Mouse (Mus musculus): ENCODE results near the gene Tmprss6. TPM values are rescaled to one million over a fixed set of nuclear protein-coding genes. Genes with fewer than 3 reads are reported as not detected.
A peak's percentile ranks its signal among the peaks of the same experiment; 100 is the strongest.

Gene Tmprss6
- polyA plus RNA-seq, 2 experiments from 2014 or later = not detected

DNA sequence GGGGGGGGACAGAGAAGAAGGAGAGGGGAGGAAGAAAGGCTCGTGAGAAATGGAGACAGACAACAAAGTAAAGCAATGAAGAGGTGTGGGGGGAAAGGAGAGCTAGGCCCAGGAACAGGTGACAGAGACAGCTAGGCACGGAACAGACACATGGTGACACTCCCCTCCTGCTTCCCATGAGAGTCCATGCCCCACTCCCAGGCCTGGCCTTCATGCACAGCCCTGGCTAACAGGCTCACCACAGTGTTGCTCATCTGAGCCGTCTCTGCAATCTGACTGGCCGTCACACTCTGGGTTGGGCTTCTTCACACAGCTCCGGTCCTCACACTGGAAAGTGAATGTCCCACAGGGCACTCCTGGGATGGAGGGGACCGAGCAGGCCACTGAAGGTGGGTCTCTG, 24.6 kb downstream of the Tmprss6 start:
- ATAC-seq = no peak

DNA sequence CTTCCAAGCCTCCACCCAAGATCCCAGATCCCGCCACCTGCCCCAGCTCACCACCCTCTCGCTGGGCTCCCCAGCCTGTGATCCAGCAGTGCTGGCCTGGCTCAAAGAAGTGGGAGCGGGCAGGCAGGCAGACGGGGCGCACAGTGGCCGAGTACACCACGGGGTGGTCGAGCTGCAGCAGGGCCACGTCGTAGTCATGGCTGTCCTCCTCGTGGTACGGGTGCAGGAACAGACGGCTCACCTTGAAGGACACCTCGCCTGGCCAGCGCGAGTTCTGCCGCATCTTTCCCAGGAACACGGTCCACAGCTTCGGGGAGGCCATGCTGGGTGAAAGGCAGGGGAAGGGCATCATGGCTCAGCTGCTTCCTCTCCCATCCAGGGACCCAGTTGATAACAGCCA, 26.2 kb downstream of the Tmprss6 start:
- ATAC-seq = no peak

DNA sequence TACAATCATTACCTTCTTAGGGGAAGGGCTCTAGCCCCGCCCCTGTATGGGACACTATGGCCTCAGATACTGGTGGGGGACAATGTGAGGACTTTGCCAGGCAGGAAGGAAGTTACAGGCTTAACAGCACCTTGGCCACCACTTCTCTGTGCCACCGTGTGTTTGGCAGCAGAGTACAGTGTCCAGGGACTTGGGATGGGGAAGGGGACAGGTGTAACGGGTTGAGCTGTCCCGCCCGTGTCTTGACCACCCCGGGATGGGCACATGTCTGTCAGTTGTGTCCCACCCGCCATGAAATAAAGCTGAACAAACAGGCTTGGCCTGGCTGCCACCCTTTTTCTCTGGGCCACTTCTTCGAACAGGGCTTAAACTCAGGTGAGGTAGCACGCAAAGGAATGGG, 29.5 kb downstream of the Tmprss6 start:
- no peak for ATAC-seq

DNA sequence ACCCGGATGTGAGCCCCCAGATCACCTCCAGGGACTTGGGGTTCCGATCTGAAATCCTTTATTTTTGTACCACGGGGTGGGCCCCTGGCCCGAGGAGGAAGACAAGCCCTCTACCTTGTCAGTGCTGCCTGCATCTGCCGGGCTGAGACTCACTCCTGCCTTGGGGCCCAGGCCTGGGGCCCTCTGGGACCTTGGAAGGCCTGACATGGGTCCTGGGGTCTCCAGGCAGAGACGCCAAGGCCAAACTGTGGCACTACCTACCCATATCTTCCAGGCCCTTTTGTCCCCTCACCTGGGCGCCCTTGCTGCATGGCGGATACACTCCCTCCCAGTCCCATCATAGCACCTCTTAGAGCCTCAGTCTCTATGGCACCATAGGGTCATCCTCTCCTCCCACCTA, 29.9 kb downstream of the Tmprss6 start:
- no peak for ATAC-seq

DNA sequence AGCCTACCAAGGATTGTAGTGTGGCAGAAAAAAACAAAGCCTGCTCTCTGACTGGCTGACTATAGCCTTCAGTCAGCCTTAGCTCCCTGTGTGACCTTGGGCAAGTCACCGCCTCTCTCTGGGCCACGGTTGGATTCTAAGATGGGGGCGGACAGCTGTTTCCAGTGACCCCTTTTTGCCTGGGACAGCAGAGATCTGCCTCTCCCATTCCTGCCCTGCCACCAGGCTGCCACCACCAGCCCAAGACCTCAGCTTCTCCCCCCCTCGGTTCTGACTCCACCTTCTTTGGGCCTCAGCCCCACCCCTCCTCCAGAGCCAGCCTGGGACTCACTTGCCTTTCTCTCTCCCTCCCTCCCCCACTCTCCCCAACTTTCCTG, 30.4 kb downstream of the Tmprss6 start:
- no peak for ATAC-seq

DNA sequence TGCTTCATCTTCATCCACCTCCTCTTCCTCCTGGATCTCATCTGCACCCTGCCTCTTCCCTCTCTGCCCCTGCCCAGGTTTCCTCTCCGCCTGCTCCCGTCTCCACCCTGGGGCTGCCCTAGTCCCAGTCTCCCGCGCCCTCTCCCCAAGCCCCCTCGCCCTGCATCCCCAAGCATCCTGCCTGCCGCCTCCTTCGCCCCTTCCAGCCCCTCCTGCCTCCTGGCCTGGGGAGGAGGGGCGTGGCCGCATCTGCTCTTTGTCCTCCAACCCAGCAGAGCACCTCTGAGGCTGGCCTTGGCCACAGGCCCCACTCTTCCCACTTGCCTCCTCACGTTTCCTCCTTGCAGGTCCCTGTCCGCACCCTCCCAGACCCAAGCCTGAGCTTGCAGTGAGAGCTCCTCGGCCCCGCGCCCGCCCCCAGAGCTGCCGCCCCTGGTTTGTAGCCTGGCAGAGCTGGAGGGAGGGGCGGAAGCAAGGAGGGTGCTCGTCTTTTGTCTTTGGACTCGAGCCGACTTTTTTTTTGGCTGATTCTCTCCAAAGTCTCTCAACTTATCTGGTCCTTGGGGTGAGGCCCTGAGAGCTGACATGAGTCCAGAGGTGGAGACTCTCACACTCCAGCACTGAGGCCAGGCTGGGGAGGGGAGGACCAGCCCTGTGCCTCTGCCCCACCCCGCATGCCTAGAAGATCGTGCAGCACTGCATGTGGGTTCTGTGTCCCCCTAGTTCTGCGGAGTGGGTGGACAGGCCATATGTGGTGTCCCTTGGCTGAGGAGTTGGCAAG, 31.0 kb downstream of the Tmprss6 start:
- no peak for ATAC-seq

DNA sequence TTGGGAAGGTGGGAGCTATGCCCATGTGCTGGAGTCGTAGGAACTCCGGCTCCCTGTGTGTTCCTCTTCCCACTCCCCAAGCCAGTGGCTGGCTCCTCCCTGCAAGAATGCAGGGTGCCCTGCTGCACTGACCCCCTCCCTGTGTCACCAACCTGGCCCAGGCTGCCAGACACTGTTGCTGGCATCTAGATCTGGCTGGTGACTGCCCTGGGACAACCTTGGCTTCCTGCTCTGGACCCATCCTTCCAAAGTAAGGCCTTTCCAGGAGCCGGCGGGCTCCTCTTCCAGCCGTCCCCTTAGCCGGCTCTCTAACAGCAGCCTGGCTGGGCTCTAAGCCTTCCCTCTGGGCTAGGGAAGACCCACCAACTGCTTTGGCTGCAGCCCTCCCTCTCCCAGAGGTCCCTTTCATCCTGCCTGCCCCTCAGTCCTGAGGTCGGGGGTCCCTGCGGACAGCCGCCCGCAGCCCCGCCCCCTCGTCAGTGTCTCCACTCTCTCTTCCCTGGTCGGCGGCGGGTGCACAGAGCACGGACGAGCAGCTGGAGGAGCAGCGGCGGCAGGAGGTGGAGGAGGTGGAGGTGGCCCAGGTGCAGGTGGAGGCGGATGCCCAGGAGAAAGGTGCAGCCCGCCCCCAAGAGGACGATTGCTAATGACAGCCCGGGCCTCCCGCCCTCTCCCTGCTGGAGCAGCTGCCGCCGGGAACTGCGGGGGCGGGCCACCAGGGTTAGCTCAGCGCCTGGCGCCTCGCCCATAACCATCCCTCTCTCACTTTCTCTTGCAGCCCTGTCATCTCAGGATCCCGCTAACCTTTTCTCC, 31.8 kb downstream of the Tmprss6 start:
- ATAC-seq = no peak

DNA sequence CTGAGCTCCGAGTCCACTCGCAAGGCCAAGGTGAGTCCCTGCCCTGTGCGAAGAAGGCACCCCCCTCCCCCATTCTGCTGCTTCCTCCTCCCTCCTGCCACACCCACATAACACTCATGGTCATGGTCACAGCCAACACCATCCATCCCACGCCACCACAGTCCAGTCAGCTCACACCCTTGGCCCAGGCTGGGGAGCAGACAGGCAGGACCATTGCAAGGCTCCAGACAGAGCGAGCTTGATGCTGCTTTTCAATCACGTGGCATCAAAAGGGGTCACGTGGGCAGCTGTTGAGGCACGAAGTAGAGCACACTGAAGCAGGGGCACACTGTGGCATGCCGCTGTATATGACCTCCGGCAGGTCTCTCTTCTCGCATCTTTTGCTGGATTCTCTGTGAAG, 32.8 kb downstream of the Tmprss6 start:
- ATAC-seq = no peak

DNA sequence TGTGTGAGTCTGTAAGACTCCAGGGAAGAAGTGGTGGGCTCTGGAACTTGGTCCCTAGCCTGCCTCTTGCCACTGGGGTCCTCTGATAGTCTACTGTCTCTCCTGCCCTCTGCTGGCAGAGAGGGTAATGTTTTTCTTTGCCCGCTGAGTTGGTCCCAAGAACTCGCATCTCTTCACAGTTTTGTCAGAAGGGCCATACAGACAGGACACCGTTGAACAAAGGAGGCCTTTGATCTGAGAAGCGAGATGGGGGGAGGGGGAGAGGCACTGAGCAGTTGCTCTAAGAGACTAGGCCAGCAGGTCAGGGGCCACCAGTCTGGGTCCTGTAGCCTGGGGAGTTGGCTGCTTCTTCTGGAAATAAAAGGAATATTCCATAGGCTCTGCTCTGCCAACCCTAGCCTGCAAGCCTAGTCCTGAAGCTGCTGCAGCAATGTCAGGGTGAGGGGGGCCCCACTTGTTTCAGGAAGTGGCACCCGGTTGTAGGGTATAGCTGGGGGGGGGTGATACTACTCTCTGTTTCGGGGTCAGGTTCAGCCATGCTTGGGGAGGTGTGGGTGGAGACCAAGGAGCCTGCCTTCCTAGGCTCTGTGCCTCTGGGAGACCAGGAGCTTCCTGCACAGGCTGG, 33.4 kb downstream of the Tmprss6 start:
- ATAC-seq = no peak

DNA sequence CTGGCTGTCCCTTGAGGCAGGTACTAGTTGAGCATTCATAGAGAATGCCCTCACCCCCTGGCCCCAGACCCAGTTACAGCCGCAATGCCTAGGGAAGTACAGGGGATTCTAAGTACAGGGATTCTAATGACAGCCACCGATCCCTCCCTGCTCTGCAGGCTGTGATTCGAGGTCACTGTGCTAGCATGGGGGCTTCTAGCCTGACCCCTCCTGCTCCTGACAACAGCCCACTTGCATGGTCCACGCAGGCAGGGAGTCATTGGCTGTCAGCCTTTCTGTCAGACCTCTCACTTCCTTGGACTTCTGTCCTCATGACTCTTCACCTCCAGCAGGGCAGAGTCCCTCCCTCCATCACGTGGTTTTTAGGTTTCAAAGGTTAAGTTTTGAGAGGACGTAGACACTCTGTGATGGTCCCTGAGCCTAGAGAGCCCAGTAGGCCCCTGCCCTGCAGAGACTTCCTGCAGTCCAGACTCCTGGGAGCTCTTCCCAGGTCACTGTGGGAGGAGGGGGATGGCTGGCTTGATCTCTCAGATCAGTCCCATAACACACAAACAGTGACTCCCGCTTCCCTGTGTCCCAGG, 36.8 kb downstream of the Tmprss6 start:
- ATAC-seq = no peak

DNA sequence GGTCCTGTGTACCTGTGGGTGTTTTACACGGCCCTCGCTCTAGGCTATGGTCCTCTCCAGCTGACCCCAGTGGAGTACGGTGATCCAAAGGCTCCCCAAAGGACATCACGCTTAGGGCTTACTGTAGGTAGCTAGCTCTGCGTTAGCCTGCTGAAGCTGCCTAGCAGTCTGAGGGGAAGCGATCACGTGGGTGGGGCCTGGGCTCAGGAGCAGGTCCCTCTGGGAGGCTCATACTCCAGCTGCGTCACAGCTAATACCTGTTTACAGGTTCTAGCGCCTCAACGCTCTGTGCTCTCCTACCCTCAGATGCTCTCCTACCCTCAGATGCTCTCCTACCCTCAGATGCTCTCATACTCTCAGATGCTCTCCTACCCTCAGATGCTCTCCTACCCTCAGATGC, 37.6 kb downstream of the Tmprss6 start:
- no peak for ATAC-seq

DNA sequence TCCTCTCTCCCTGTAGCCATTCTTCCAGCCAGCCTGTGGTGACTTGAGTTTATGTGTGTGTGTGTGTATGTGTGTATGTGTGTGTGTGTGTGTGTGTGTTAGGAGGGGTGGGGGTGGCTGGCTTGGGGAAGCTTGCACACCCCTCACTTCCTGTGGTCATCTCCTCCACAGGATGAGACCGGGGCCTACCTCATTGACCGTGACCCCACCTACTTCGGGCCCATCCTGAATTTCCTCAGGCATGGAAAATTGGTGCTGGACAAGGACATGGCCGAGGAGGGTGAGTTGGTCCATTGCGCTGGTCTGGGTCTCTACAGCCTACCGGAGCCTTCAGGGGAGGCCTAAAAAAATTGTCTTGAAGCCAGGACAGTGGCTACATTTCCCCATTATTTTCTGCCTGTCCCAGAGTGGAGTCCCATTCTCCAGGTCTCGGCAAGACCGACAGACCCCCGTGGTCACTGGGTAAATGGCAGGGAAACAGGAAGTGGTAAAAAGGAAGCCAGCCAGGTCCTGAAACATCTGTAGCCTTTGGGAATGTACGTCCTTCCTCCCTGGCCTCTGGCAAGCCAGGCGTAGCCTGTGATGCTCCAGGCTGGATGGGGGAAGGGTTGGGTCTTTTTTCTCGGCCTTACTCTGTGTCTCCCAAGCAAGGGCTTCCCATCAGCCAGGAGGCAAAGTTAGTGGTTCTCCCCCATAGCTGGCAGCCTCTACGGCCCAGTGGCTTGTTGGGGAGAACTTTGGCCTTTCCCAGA, 38.4 kb downstream of the Tmprss6 start:
- ATAC-seq = no peak

DNA sequence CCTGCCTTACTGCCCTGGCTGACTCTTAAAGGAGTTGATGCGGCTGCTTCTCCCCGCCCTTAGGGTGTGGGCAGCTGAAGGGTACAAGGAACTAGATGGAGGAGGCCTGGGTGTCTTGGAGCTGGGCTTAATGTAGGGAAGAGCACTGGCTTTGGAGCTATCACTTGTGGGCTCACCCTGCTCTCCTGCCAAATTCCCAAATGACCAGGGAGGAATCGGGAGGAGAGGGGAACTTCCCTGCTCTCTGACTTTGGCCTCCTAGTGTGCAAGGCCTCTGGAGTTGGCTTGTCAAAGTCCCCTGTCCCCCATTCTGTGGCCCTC, 39.3 kb downstream of the Tmprss6 start:
- no peak for ATAC-seq

DNA sequence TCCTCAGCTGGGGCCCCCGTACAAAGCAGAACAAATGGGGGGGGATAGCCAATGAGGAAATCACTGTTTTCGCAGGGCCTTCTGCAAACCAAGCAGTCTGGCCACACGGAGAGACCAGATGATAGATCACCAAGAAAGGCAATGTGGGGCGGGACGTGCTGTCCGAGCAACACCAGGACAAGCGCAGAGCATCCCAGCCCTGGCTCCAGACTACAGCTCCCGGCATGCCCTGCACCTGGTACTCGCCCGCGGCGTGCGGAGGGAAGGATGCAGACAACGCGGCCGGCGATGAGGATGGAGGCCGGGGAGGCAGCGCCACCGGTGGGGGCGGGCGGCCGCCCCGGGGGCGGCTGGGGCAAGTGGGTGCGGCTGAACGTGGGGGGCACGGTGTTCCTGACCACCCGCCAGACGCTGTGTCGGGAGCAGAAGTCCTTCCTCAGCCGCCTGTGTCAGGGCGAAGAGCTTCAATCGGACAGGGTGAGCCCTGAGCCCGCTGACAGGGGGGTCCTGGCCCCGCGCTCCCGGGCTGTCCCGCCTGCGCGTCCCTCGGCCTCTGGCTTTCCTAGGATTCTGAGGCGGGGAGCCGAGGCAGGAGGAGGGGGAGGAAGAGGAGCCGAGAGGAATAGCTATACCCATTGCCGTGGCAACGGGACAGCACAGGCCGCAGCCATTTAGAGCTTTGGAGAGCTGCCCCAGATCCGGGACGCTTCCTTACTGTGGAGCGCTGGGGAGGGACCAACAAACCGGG, 39.9 kb downstream of the Tmprss6 start, which contains the start of gene Kctd17:
Kctd17 (plus strand) TSS at position 174 of the 748 bp plus-strand sequence.
- ATAC-seq = peak; percentile 69

DNA sequence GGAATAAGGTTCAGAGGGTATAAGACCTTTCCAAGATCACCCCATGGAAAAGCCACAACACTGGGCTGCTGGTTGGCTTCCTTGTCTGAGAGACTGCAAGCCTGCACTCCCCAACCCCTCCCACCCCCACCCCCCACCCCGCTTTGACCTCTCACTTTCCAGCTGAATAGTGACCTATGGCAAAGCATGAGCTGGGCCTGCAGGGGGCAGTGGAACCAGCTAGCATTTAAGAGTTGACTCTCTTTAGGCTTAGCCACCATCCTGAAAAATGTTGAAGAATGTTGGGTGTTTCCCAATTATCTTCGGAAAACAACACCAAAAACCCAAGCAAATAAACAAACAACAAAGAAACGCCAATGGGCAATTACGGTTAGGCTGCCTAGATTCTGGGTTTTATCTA, 43.2 kb downstream of the Tmprss6 start:
- ATAC-seq = no peak

DNA sequence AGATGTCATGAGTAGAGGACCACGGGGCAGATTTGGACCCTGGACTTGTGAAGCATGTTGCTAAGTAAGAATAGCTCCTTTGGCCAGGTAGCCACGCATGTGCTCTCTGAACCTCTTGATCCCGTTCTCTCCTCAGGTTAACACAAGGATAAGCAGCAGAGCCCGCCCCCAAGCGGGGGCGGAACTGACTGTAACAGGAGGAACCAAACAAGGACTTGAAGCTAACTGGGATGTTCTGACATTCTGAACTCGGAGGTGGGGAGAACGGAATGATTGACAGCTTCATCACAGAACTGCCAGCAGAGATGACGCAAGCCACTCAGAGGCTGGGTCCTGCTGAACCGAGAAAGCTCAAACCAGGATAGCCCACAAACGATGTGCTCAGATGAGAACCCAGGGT, 43.9 kb downstream of the Tmprss6 start:
- ATAC-seq = no peak

DNA sequence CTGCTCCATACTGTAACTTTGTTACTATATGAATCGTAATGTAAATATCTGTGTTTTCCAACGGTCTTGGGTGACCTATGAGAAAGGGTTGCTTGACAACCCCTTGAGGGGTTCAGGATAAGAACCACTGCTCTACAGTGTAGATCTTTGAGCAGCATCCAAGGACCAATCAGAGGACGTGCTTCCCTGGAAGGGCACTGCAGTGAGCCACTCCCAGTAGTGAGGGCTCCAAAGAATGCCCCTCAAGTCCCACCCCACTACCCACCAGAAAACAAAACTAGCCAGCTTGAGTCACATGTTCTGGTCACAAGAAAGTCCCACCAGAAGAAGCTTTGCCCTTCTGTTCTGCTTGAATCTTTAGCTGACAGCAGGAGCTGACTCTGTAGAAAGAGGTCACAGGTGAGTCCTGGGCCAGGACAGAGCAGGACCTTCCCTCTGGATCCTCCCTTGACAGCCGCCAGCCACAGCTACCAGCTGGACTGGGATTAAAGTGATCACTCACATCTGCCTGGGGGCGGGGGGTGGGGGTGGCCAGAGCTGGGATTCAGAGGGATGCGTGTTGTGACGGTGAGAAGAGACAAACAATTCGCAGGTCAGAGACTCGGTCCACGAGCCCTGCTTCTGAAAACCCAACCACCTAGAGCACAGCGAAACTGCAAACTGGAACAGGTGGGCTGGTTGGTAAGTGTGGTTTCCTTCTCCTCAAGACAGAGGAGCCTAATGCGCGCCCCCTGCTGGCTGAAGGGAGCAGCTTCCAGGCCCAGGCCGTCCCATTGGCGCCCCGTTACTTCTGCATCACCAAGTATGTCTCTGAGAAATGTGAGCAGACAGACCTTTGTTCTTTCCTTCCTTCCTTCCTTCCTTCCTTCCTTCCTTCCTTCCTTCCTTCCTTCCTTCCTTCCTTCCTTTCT, 46.1 kb downstream of the Tmprss6 start:
- peak; percentile 84 for ATAC-seq

DNA sequence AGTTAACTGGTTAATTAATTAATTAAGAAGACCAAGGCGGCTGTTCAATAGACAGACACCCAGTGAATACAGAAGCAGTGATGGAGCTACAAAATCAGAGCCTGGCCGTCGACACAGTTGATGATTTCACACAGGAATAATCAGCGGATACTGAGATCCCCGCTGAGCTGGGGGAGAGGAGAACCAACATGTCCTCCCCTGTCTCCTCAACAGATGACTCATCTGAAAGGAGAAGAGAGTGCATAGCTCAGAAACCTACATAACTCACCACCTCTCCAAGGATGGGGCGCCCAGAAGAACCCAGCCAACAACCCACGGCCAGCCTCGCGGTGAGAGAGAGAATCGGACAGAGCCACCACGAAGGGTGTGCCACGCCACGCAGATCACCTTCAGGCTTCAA, 48.0 kb downstream of the Tmprss6 start:
- no peak for ATAC-seq

DNA sequence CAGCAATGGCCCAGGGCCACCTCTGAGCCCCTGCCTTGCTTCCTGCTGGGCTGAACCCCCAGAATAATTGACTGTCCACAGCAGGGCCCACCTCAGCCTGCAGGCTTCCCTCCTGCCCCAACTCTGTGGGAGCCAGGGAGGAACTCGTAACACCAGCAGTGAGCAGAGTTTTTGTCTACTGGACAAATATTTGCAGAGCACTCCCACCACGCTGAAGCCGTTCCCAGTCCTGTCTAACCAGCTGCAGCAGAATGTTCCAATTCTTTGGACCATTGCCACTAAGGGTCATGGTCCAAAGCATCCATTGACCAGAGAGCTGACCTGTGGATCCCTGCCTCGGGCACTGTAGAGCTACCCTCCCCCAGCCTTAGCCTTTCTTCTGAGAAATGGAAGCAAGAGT, 51.5 kb downstream of the Tmprss6 start:
- ATAC-seq = no peak

DNA sequence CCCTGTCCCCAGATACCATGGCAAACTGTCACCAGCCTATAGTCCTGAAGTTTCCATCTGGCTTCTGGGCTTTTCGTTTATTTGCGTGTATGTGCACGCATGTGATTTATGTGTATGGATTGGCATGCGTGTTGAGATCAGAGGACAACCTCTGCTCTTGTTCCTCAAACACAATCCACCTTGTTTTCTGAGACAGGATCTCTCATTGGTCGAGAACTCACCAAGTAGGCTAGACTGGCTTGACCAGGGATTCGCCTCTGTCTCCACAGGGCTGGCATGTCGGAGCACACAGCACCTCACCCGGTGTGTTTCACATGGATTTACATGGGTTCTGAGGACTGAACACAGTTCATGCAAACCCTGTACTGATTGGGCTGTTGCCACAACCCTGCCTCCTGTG, 54.3 kb downstream of the Tmprss6 start:
- no peak for ATAC-seq

DNA sequence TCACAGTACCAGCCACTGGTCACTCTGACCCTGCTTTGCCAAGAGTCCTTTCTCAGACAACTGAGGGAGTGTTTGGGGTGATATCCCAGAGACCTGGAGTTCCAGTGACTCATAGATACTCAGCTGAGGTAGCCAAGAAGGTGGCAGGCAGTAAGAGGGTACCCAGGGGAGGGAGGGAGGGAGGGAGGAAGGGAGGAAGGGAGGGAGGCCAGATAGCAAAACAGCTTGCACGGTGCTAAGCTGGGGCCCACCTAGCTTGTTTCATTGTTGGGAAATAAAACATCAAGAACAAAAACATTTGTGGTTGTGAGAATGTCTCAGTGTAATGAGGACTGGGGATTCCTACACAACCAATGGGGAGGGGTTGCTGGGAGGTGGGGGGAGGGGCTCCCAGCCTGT, 54.7 kb downstream of the Tmprss6 start:
- ATAC-seq = no peak
